Mouse (Mus musculus): ENCODE measurements around the gene Mex3a.

DNA sequence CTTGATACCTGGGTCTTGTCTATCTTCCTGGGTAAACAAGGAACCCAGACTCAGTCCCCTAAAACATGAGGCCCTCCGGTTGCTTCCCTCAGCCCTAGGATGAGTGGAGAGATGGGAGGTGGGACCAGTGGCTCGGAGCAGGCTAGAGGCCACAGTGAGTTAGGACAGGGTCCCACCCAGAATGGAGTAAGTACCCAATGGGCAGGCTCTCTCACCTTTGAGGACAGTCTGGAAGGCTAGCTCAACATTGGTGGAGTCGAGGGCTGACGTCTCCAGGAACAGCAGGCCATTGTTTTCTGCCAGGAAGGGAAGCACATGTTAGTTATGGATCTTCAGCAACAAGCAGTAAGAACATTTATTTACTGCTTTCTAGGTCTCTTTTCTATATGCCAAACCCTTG lies 10.3 kb downstream of the Mex3a start:
- TF ChIP-seq NANOG (IDR thresholded peaks at IDR 0.05; ENCODE audit: borderline replicate concordance, low read length) (no peak), CTCF (conservative IDR thresholded peaks at IDR 0.05; ENCODE audit: low read length) (no peak)
